Mouse (Mus musculus) bone marrow, adult 2 months (tissue): ENCODE measurements around the gene Sh2d1b2.

Experiments
- CTCF ChIP-seq: fragments of 200-500 bp; IDR thresholded peaks from 2 replicates; pipeline ENCODE4 v1.5.1; 2011; ENCODE audit warnings: low read length, control low read depth; ENCODE audit not compliant: control insufficient read depth, insufficient read depth
- POLR2A ChIP-seq: fragments of 200-500 bp; IDR thresholded peaks from 2 replicates; pipeline ENCODE4 v1.6.1; 2011; ENCODE audit warnings: low read depth, mild to moderate bottlenecking, control low read depth, low read length, borderline replicate concordance; ENCODE audit not compliant: control insufficient read depth

DNA sequence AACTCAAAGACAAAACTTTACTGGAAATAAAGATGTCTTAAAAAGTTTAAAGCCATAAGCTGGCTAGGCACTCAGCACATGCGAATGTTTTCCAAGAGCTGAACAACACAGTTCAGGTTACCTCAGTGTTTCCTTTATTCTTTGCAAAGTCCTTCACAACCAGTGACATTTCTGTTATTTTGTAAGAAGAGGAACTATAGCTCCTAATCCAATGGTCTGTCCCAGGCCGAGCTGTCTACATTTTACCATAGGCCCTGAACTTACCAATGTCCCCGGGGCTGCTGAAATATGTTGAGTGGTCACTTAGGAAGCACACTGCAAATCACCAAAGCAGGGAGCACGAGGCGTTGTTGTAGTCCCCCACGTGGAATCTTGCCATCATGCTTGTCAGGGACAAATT lies 37.7 kb downstream of the Sh2d1b2 start:
- no peak for TF ChIP-seq POLR2A
- no peak for TF ChIP-seq CTCF
